Mouse (Mus musculus) neural tube, embryonic 10.5 days (tissue): ENCODE measurements around the gene Adam11.

Source experiments
- DNase-seq: peaks from one replicate; pipeline ENCODE4 v3.0.0-alpha.2; 2017; ENCODE audit warnings: low spot score; ENCODE audit errors: extremely low spot score

Gene Adam11

DNA sequence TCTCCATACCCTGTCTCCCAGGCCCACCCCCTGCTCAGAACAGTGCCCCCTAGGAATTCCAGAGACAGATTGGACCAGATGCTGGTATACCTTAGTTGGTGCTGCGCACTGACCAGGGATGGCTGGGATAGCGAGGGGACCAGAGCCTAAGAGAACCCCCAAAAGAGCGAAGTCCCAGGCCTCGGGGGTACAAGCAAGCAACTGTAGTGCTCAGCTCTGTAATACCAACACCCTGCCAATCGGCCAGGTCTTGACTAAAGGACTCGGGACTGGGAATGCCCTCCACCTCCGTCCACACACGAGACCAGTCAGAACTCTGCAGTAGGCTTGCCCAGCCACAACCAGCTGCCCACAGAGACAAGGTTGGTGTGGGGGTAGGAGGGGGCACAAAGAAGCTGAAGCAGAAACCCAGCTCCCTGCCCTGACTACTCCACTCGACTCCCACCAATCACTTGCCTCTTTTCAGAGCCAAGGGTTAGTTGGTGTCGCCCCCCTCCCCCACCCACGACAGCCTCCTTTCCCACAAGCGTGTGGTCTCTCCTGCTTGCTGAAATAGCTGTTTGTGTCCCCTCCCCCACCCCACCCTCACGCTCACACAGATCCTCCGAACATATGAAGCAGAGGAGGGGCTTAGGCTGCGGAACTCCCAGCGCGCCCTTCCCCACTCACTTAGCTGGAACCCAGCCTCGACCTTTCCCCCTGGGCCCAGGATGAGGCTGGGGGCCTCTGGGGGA lies 7.5 kb upstream of the Adam11 start:
- DNase-seq: no peak

GRCm38 (mm10) chr11:102754416-102754815 lies 6.8 kb upstream of the Adam11 start:
- no peak for DNase-seq

DNA sequence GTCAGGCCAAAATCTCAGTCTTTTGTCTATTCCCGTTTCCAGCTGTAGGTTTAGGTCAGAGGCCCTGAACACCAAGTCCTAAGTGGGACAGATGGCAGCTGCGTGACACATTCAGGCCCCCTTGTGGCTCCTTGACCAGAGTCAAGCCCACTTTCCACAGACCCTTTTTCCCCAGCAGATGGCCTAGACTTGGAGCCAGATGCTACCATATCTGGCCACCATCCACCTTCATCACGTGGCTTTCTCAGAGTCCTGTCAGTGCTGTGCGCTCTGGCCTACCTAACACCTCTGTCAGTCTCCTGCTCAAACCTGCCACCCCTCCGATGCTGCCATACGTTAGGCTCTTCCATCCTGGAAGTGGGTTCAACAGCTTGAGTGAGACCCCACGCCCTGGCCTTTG lies 5.8 kb upstream of the Adam11 start:
- DNase-seq: no peak

- DNase-seq: no peak
These were observed 2.3 kb upstream of the Adam11 start for GRCm38 (mm10) chr11:102758977-102759376.

- no peak for DNase-seq
These were observed 382 bp upstream of the Adam11 start for GRCm38 (mm10) chr11:102760805-102761308.

DNA sequence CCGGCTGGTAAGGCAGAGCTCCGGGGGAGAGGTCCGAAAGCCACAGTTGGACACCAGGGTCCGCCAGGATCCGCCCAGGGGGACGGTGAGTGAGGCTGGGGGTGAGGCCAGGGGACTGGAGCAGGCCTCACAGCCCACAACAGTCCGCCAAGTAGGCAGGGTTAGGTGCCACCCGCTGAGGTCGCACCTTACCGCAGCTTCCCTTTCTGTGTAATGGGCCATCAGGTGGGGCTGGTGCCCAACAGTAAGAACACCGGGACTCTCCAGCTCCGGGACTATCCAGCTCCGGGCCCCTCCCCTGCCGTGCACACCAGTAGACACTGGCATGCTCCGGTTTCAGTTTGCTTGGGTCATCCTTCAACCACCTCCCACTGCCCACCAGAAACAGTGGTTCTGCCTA lies 1.0 kb downstream of the Adam11 start:
- no peak for DNase-seq

- DNase-seq: peak; percentile 12
These were observed 1.9 kb downstream of the Adam11 start for GRCm38 (mm10) chr11:102763009-102763767.

GRCm38 (mm10) chr11:102765416-102765815 lies 4.2 kb downstream of the Adam11 start:
- no peak for DNase-seq

DNA sequence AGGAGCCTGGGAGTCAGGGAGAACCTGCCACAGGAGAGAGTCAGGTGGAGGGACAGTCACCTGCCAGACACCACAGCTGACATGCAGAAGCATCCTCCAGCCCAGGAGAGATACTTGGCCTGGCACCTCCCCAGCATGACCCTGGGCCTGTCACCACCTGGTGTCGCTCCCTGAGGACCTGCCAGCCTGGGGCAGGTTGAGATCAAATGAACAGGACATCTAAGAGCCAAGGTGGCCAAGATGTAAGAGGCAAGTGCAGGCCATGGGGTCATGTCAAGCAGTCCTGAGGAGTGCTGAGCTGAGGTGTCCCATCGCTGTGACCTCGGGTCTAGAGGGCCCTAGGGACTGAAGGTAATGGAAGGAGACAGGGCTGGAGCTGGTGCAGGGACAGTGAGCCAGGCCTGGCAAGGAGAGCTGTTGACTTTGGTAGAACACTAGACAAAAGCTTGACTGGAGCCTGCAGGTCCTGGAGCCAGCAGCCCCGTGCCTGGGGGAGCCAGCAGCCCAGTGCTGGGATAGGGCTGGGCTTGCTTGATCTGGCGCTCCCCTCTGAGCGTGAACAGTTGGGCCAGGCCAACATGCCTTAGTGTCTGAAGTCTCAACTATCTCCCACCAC lies 5.9 kb downstream of the Adam11 start:
- DNase-seq: no peak

GRCm38 (mm10) chr11:102769141-102769540 lies 7.9 kb downstream of the Adam11 start:
- DNase-seq: no peak

DNA sequence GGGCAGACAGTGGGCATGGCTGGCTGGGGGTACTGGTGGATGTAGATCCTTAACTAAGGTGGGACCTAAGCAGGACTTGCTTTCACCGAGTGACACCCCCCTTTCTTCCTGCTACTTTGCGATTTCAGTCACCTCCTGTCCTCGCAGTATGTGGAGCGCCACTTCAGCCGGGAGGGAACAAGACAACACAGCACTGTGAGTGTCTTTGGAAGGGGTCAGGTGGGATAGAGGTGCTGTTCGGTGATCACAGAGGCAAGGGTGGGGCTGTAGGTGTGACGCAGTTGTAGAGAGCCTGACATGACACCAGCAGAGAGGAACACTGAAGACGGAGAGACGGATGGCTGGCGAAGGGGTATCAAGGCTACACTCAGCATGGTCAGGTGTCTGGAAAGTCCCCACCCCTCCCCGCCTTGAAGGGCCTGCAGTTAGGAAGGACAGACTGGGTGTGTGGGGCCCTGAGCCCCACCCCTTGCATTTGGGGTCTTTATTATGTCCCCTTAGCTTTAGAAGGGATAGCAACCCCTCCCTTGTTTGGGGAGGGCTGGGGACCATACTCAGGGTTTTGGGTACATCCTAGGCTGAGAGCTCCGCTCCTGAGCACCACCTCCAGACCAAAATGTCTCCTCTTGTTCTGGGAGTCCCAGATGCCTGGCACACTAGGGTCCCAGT lies 8.9 kb downstream of the Adam11 start:
- no peak for DNase-seq

DNA sequence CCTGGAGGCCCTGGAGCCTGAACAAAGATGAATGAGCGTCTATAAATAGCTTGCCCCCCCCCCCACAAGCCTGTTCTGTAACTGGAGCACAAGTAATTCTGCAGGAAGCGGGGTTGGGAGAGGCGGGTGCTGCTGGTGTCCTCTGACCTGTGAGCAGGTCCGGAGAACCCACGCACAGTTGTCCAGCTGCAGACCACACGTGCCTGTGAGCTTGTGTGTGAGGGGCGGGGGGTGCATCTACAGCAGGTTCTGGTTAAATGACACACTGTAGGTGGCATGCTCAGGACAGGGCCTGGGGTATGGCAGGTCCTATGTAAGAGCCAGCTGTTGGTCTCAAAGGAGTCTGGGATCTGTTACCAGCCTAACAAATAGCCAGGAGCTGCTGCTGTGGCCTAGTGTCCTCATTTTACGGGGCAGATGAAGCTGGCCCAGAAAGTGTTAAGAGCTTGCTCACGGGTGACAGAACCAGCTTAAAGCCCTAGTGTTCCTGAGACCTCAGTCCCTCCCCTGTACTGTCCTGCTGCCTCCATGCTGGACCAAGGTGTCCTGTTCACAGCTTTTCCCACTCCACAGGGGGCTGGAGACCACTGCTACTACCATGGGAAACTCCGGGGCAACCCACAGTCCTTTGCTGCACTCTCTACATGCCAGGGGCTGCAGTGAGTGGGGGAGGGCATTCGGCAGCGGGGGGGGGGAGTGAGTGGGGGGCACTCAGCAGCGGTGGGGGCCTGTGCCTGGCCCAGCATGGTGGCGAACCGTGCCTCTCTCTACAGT lies 9.6 kb downstream of the Adam11 start:
- DNase-seq: no peak

GRCm38 (mm10) chr11:102771916-102772714 lies 10.9 kb downstream of the Adam11 start:
- no peak for DNase-seq

GRCm38 (mm10) chr11:102772771-102773700 lies 11.8 kb downstream of the Adam11 start:
- DNase-seq: peak; percentile 41

DNA sequence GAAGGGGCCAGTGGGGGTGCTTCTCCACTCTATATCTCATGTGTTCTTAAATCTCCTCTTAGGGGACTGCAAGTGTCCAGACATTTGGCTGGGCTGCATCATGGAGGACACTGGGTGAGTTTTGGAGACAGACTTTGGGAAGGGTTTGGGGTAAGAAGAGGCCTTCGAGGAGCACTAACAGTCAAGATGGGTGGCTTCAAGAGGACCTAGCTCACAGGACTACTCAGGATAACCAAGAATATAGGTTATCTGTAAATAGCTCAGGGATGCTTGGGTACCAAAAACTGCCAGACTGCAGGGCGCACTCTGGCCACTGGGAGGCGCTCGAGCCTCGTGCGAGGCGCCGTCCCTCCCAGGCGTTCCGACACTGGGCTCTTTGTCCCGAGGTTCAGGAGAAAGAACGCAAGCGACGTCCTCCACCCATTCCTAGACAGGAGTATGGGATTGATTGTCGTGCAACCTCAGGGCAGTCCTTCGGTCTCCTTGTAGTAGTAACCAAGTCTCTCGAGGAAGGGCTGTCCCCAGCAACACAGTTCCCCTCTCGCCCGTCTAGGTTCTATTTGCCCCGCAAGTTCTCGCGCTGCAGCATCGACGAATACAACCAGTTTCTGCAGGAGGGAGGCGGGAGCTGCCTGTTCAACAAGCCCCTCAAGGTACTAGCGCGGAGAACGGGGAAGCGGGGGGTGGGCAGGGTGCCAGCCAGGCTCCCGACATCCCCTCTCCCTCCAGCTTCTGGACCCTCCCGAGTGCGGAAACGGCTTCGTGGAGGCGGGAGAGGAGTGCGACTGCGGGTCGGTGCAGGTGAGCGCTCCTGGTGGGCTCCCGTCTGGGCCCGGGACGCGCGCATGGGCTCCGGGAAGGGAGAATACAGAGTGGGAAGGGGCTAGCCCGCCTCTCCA lies 12.7 kb downstream of the Adam11 start:
- peak; percentile 94 for DNase-seq

- DNase-seq: peak; percentile 86
These were observed 13.4 kb downstream of the Adam11 start for GRCm38 (mm10) chr11:102774621-102775141.

- DNase-seq: peak; percentile 67
These were observed 16.4 kb downstream of the Adam11 start for GRCm38 (mm10) chr11:102777598-102777997.

DNA sequence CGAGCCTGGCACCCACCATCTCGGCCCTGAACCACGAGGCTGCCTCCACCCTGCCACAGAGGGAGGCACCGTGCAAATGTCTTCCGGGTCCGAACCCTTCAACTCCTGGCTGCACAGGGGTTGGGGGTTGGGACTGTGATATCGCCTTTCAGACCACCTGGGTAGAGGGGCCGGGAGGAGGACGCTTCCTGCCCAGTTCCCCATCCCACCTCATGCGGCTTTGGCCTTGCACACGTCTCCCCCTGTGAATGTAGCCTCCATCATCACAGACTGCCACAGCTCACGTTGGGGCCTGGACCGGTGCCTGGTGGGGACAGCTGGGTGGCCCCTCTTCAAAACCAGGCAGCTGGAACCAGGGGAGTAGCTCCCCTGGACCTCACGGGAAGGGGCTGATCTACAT lies 16.9 kb downstream of the Adam11 start:
- peak; percentile 43 for DNase-seq
